Comparison of ENCODE assay signal across 25 mouse cellular contexts in genomic region chr13:64198310-64198709, GRCm38 (mm10).
"Had no signal": no experiment of that assay in that cellular context is flagged by ENCODE, and none has a peak within 500 bp of the region (broad histone marks: within the 10 kb centered on the region; RNA-seq: fewer than 3 reads in every experiment).

No protein-coding gene starts in this region.

- H3K4me1 ChIP-seq: hindbrain, embryonic 12.5 days; intestine, embryonic 15.5 days had no signal

- H3K9ac ChIP-seq: heart, embryonic 12.5 days; hindbrain, embryonic 12.5 days; hindbrain, embryonic 14.5 days; intestine, embryonic 15.5 days; limb, embryonic 12.5 days; liver, embryonic 14.5 days had no signal

- H3K4me2 ChIP-seq: heart, embryonic 12.5 days; hindbrain, embryonic 12.5 days; hindbrain, embryonic 14.5 days; intestine, embryonic 15.5 days; limb, embryonic 12.5 days; liver, embryonic 11.5 days had no signal

- DNase-seq: gastrocnemius, adult 2 months; gastrocnemius, postnatal 10 days; gastrocnemius, postnatal 25 days; heart, adult 18-20 months; heart, postnatal 10 days; heart, postnatal 4 days; kidney, adult 2 months; kidney, adult 9 months; kidney, postnatal 10 days; liver had no signal

- H3K27me3 ChIP-seq: heart, embryonic 12.5 days; hindbrain, embryonic 12.5 days; intestine, embryonic 15.5 days; limb, embryonic 12.5 days had no signal

- H3K4me3 ChIP-seq: gastrocnemius, adult 2 months; heart, embryonic 10.5 days; heart, embryonic 12.5 days; hindbrain, embryonic 10.5 days; hindbrain, embryonic 12.5 days; intestine, embryonic 15.5 days; layer of hippocampus, adult 2 months; left cerebral cortex, adult 2 months; limb, embryonic 10.5 days; limb, embryonic 12.5 days had no signal

- H3K36me3 ChIP-seq: intestine, embryonic 15.5 days had no signal

- H3K27ac ChIP-seq: gastrocnemius, adult 2 months; heart, embryonic 10.5 days; hindbrain, embryonic 10.5 days; hindbrain, embryonic 12.5 days; hindbrain, embryonic 14.5 days; intestine, embryonic 15.5 days; layer of hippocampus, adult 2 months; left cerebral cortex, adult 2 months; limb, embryonic 10.5 days; limb, embryonic 12.5 days; liver, embryonic 14.5 days had no signal

- ATAC-seq: hindbrain, embryonic 16.5 days; inflammation-experienced regulatory T-cells, adult 6 months; intestine, embryonic 15.5 days; intestine, postnatal 0 days had no signal

- H3K9me3 ChIP-seq: heart, embryonic 10.5 days; heart, embryonic 12.5 days; hindbrain, embryonic 10.5 days; hindbrain, embryonic 12.5 days; intestine, embryonic 15.5 days; limb, embryonic 10.5 days; limb, embryonic 12.5 days had no signal
